Mouse (Mus musculus): ENCODE data around the gene 1810043G02Rik. TPM values are rescaled to one million over a fixed set of nuclear protein-coding genes. Genes with fewer than 3 reads are reported as not detected.

Gene 1810043G02Rik
- 1 to 10 TPM; 7.1 to 8.8 TPM for total RNA-seq (2023)

GRCm38 (mm10) chr10:77978351-77979350 is at the start of gene 1810043G02Rik:
TSS of gene 1810043G02Rik (plus strand) at chr10:77978524.

GRCm38 (mm10) chr10:77970481-77970880 is 7.8 kb upstream of the 1810043G02Rik start, which contains the start of gene Trpm2:
TSS of gene Trpm2 (minus strand) at chr10:77970563.

DNA sequence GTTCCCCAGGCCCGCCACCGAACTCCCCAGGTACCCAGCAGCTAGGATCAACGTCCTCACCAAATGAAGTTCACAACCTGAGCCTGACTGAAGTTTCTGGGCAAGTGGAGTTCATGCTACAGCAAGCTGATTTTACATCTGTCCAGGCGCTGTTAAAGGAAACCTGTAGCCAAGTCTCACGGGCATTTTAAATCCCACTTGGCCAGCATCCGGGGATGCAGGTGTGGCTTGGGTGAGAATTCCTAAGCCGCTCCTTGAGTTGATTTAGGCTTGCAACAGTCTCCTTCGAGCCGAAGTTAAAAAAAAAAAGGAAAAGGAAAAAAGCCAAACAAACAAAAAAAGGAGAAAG is 31.6 kb downstream of the 1810043G02Rik start, which contains the start of gene Pfkl:
Gene Pfkl, minus strand, starts transcription at position 139 of the 349 bp plus-strand sequence.

Other genes with a start within 250 kb of the 1810043G02Rik start
- gene Gm18596, start 235.9 kb upstream of the 1810043G02Rik start, total RNA-seq (2023), result not detected
- not detected for gene Gm9736, start 227.2 kb upstream of the 1810043G02Rik start, total RNA-seq (2023)
- gene Gm3233, start 218.8 kb upstream of the 1810043G02Rik start, total RNA-seq (2023), result not detected
- gene Gm3238, start 207.2 kb upstream of the 1810043G02Rik start, total RNA-seq (2023), result not detected
- not detected for gene Gm7138, start 201.6 kb upstream of the 1810043G02Rik start, total RNA-seq (2023)
- gene Gm3250, start 196.0 kb upstream of the 1810043G02Rik start, total RNA-seq (2023), result not detected
- gene Gm7137, start 190.3 kb upstream of the 1810043G02Rik start, total RNA-seq (2023), result not detected
- gene Gm9639, start 183.4 kb upstream of the 1810043G02Rik start, total RNA-seq (2023), result not detected
- not detected for gene Gm19668, start 179.4 kb upstream of the 1810043G02Rik start, total RNA-seq (2023)
- gene Gm9507, start 166.7 kb upstream of the 1810043G02Rik start, total RNA-seq (2023), result not detected
- not detected for gene Gm2696, start 163.8 kb upstream of the 1810043G02Rik start, total RNA-seq (2023)
- not detected for gene Krtap10-4, start 151.4 kb upstream of the 1810043G02Rik start, total RNA-seq (2023)
- not detected for gene Krtap10-10, start 142.6 kb upstream of the 1810043G02Rik start, total RNA-seq (2023)
- not detected for gene Gm36176, start 131.7 kb upstream of the 1810043G02Rik start, total RNA-seq (2023)
- not detected for gene Gm10318, start 125.7 kb upstream of the 1810043G02Rik start, total RNA-seq (2023)
- not detected for gene Gm3285, start 116.5 kb upstream of the 1810043G02Rik start, total RNA-seq (2023)
- gene Lrrc3, start 76.0 kb upstream of the 1810043G02Rik start, total RNA-seq (2023), result under 1 TPM in 1 of 2 experiments, not detected in 1; 0.15 TPM
- 100 to 1,000 TPM; 232 to 259 TPM for gene Trpm2, start 8.0 kb upstream of the 1810043G02Rik start, total RNA-seq (2023)
- 10 to 100 TPM; 27.1 to 40.2 TPM for gene Pfkl, start 31.6 kb downstream of the 1810043G02Rik start, total RNA-seq (2023)
- gene Dnmt3l, start 63.4 kb downstream of the 1810043G02Rik start, total RNA-seq (2023), result 1 to 10 TPM; 1.4 to 1.8 TPM
- gene Aire, start 65.1 kb downstream of the 1810043G02Rik start, total RNA-seq (2023), result not detected
- 10 to 100 TPM; 48.0 to 48.3 TPM for gene Icosl, start 90.8 kb downstream of the 1810043G02Rik start, total RNA-seq (2023)
- 10 to 100 TPM; 23.3 to 27.2 TPM for gene D10Jhu81e, start 191.3 kb downstream of the 1810043G02Rik start, total RNA-seq (2023)
- gene Pwp2, start 206.6 kb downstream of the 1810043G02Rik start, total RNA-seq (2023), result 1 to 10 TPM; 4.9 to 5.7 TPM